Mouse (Mus musculus): Measurements from ENCODE around the gene Gm17087. TPM values are rescaled to one million over a fixed set of nuclear protein-coding genes. Genes with fewer than 3 reads are reported as not detected.

Gene Gm17087
- polyA plus RNA-seq, 1 experiment from 2014 or later, result not detected

- peaks cover 11% of the 10 kb centered on the region for H3K27me3 ChIP-seq (replicated peaks; ENCODE audit: control insufficient read depth, insufficient read depth, low read length)
- H3K4me2 ChIP-seq (ENCODE audit: low read length), result no peak overlapping the region
- ATAC-seq, result no peak
- WGBS, result 81% methylated on average over 3 of the region's 3 CpGs
- H3K36me3 ChIP-seq (ENCODE audit: control insufficient read depth, insufficient read depth, low read length), result no peaks in the 10 kb centered on the region
- no peaks in the 10 kb centered on the region for H3K9me3 ChIP-seq (ENCODE audit: control insufficient read depth, low read length)
- H3K4me1 ChIP-seq (ENCODE audit: control insufficient read depth, insufficient read depth, low read depth, low read length), result peaks cover 16% of the 10 kb centered on the region
- no peak overlapping the region for H3K4me3 ChIP-seq (ENCODE audit: low read length)
- H3K9ac ChIP-seq (ENCODE audit: low read depth, low read length), result no peak overlapping the region
- H3K27ac ChIP-seq (ENCODE audit: low read depth, low read length), result no peak overlapping the region
Observed at GRCm38 (mm10) chr17:8528641-8529040, 38.1 kb downstream of the Gm17087 start.

GRCm38 (mm10) chr17:8526815-8527261 lies 39.9 kb downstream of the Gm17087 start:
- Histone ChIP-seq H3K4me1 (ENCODE audit: control insufficient read depth, insufficient read depth, low read depth, low read length) (peaks cover 23% of the 10 kb centered on the region), H3K27ac (ENCODE audit: low read depth, low read length) (no peak overlapping the region), H3K36me3 (ENCODE audit: control insufficient read depth, insufficient read depth, low read length) (no peaks in the 10 kb centered on the region), H3K9me3 (ENCODE audit: control insufficient read depth, low read length) (no peaks in the 10 kb centered on the region), H3K9ac (ENCODE audit: low read depth, low read length) (no peak overlapping the region), H3K4me3 (ENCODE audit: low read length) (no peak overlapping the region; the same call in 1 of the 2 replicates), H3K4me2 (ENCODE audit: low read length) (peak overlapping the region; percentile 5; the same call in 1 of the 2 replicates), H3K27me3 (replicated peaks; ENCODE audit: control insufficient read depth, insufficient read depth, low read length) (peaks cover 11% of the 10 kb centered on the region)
- ATAC-seq, result no peak
- 11% methylated on average over 8 of the region's 9 CpGs for WGBS

GRCm38 (mm10) chr17:8525971-8526740 lies 40.6 kb downstream of the Gm17087 start:
- WGBS, result 3% methylated on average over 21 of the region's 21 CpGs
- H3K27ac ChIP-seq (ENCODE audit: low read depth, low read length), result no peak overlapping the region
- peak overlapping the region; percentile 50 for H3K9ac ChIP-seq (ENCODE audit: low read depth, low read length)
- H3K4me2 ChIP-seq (ENCODE audit: low read length), result peak overlapping the region; percentile 97
- no peak for ATAC-seq
- peak overlapping the region; percentile 63 for H3K4me3 ChIP-seq (ENCODE audit: low read length)
- H3K36me3 ChIP-seq (ENCODE audit: control insufficient read depth, insufficient read depth, low read length), result no peaks in the 10 kb centered on the region
- peaks cover 7% of the 10 kb centered on the region; the same call in 1 of the 2 replicates for H3K27me3 ChIP-seq (replicated peaks; ENCODE audit: control insufficient read depth, insufficient read depth, low read length)
- peaks cover 23% of the 10 kb centered on the region for H3K4me1 ChIP-seq (ENCODE audit: control insufficient read depth, insufficient read depth, low read depth, low read length)
- H3K9me3 ChIP-seq (ENCODE audit: control insufficient read depth, low read length), result no peaks in the 10 kb centered on the region

- H3K27ac ChIP-seq (ENCODE audit: low read depth, low read length), result peak within 1 kb of the TSS; percentile 70
- H3K36me3 ChIP-seq (ENCODE audit: control insufficient read depth, insufficient read depth, low read length), result no peaks in the 10 kb centered on the region
- H3K9me3 ChIP-seq (ENCODE audit: control insufficient read depth, low read length), result 0 out of 2 replicates have a peak, but pooled peaks cover 2% of the 10 kb centered on the region
- peak within 1 kb of the TSS; percentile 63 for H3K4me3 ChIP-seq (ENCODE audit: low read length)
- ATAC-seq, result peak; percentile 31
- whole genome bisulfite sequencing, result under 1% methylated on average over 22 of the region's 22 CpGs
- peak within 1 kb of the TSS; percentile 97 for H3K4me2 ChIP-seq (ENCODE audit: low read length)
- H3K9ac ChIP-seq (ENCODE audit: low read depth, low read length), result peak within 1 kb of the TSS; percentile 77
- H3K4me1 ChIP-seq (ENCODE audit: control insufficient read depth, insufficient read depth, low read depth, low read length), result peaks cover 23% of the 10 kb centered on the region
- H3K27me3 ChIP-seq (replicated peaks; ENCODE audit: control insufficient read depth, insufficient read depth, low read length), result peaks cover 7% of the 10 kb centered on the region; the same call in 1 of the 2 replicates
Observed at GRCm38 (mm10) chr17:8525225-8525721, 41.5 kb downstream of the Gm17087 start, which contains the start of gene Pde10a. Pde10a (plus strand) TSS chr17:8525372.

GRCm38 (mm10) chr17:8524387-8525165 lies 42.2 kb downstream of the Gm17087 start:
- H3K9ac ChIP-seq (ENCODE audit: low read depth, low read length), result peak overlapping the region; percentile 77
- peak overlapping the region; percentile 63 for H3K4me3 ChIP-seq (ENCODE audit: low read length)
- WGBS, result under 1% methylated on average over 42 of the region's 45 CpGs
- peak; percentile 93 for ATAC-seq
- H3K4me2 ChIP-seq (ENCODE audit: low read length), result peak overlapping the region; percentile 97
- peaks cover 23% of the 10 kb centered on the region for H3K4me1 ChIP-seq (ENCODE audit: control insufficient read depth, insufficient read depth, low read depth, low read length)
- peak overlapping the region; percentile 70 for H3K27ac ChIP-seq (ENCODE audit: low read depth, low read length)
- H3K9me3 ChIP-seq (ENCODE audit: control insufficient read depth, low read length), result 0 out of 2 replicates have a peak, but pooled peaks cover 2% of the 10 kb centered on the region
- peaks cover 7% of the 10 kb centered on the region; the same call in 1 of the 2 replicates for H3K27me3 ChIP-seq (replicated peaks; ENCODE audit: control insufficient read depth, insufficient read depth, low read length)
- H3K36me3 ChIP-seq (ENCODE audit: control insufficient read depth, insufficient read depth, low read length), result no peaks in the 10 kb centered on the region

- H3K9me3 ChIP-seq (ENCODE audit: control insufficient read depth, low read length), result 0 out of 2 replicates have a peak, but pooled peaks cover 2% of the 10 kb centered on the region
- H3K4me2 ChIP-seq (ENCODE audit: low read length), result peak overlapping the region; percentile 97
- peaks cover 7% of the 10 kb centered on the region; the same call in 1 of the 2 replicates for H3K27me3 ChIP-seq (replicated peaks; ENCODE audit: control insufficient read depth, insufficient read depth, low read length)
- peak overlapping the region; percentile 63 for H3K4me3 ChIP-seq (ENCODE audit: low read length)
- peak overlapping the region; percentile 77 for H3K9ac ChIP-seq (ENCODE audit: low read depth, low read length)
- 11% methylated on average over 3 of the region's 3 CpGs for WGBS
- peak overlapping the region; percentile 70 for H3K27ac ChIP-seq (ENCODE audit: low read depth, low read length)
- no peaks in the 10 kb centered on the region for H3K36me3 ChIP-seq (ENCODE audit: control insufficient read depth, insufficient read depth, low read length)
- ATAC-seq, result peak; percentile 19; the same call in 1 of the 2 replicates
- peaks cover 23% of the 10 kb centered on the region for H3K4me1 ChIP-seq (ENCODE audit: control insufficient read depth, insufficient read depth, low read depth, low read length)
Observed at GRCm38 (mm10) chr17:8523986-8524385, 42.8 kb downstream of the Gm17087 start.

GRCm38 (mm10) chr17:8516006-8516405 lies 50.7 kb downstream of the Gm17087 start:
- ATAC-seq, result no peak
- Histone ChIP-seq H3K4me2 (ENCODE audit: low read length) (no peak overlapping the region), H3K27me3 (replicated peaks; ENCODE audit: control insufficient read depth, insufficient read depth, low read length) (peaks cover 2% of the 10 kb centered on the region; the same call in 1 of the 2 replicates), H3K4me3 (ENCODE audit: low read length) (no peak overlapping the region), H3K4me1 (ENCODE audit: control insufficient read depth, insufficient read depth, low read depth, low read length) (no peaks in the 10 kb centered on the region), H3K9me3 (ENCODE audit: control insufficient read depth, low read length) (0 out of 2 replicates have a peak, but pooled peaks cover under 1% of the 10 kb centered on the region), H3K27ac (ENCODE audit: low read depth, low read length) (no peak overlapping the region), H3K9ac (ENCODE audit: low read depth, low read length) (no peak overlapping the region), H3K36me3 (ENCODE audit: control insufficient read depth, insufficient read depth, low read length) (no peaks in the 10 kb centered on the region)
- 88% methylated on average over 6 of the region's 6 CpGs for WGBS
